Mouse (Mus musculus): ENCODE data around the gene Syt1. TPM values are rescaled to one million over a fixed set of nuclear protein-coding genes. Genes with fewer than 3 reads are reported as not detected.

Gene Syt1
- total RNA-seq, 1 experiment, result 0.58 TPM

- H3K4me3 ChIP-seq (ENCODE audit: insufficient read depth in 1 of 2, low read depth in 1 of 2, low read length in 2 of 2, poor library complexity in 1 of 2, severe bottlenecking in 1 of 2), result no peak overlapping the region
- no peak for TF ChIP-seq ZC3H11A (IDR thresholded peaks at IDR 0.05; ENCODE audit: borderline replicate concordance, low read depth, low read length)
- no peak for TF ChIP-seq HCFC1 (IDR thresholded peaks at IDR 0.05; ENCODE audit: borderline replicate concordance, insufficient read depth, low read length)
- TF ChIP-seq CHD2 (IDR thresholded peaks at IDR 0.05; ENCODE audit: low read depth, low read length), result no peak
- no peak for TF ChIP-seq MAFK (IDR thresholded peaks at IDR 0.05; ENCODE audit: insufficient read depth, low read depth, low read length)
- TF ChIP-seq ZNF384 (IDR thresholded peaks at IDR 0.05; ENCODE audit: low read depth, low read length), result no peak
- no peaks in the 10 kb centered on the region for H3K36me3 ChIP-seq (ENCODE audit: control insufficient read depth, insufficient read depth, low read length, poor library complexity, severe bottlenecking)
- DNase-seq (ENCODE audit: low read depth, low spot score), result no peak
- H3K27ac ChIP-seq (ENCODE audit: insufficient read depth, low read depth, low read length, poor library complexity, severe bottlenecking), result no peak overlapping the region
- no peak overlapping the region for H3K9ac ChIP-seq (ENCODE audit: insufficient read depth, low read depth, low read length, poor library complexity, severe bottlenecking)
- H3K9me3 ChIP-seq (ENCODE audit: control insufficient read depth, insufficient read depth, low read depth, low read length), result no peaks in the 10 kb centered on the region
- H3K4me1 ChIP-seq (ENCODE audit: control insufficient read depth in 2 of 2, insufficient read depth in 2 of 2, low read length in 2 of 2, poor library complexity in 1 of 2), result no peaks in the 10 kb centered on the region
- in situ Hi-C loops (cut with MboI; ENCODE audit: low sequenced_read_pairs in 2 of 2, unreplicated experiment in 2 of 2), result no loop called here
Measured at GRCm38 (mm10) chr10:108831801-108832200, 179.0 kb downstream of the Syt1 start.

GRCm38 (mm10) chr10:108822273-108822672 is 188.5 kb downstream of the Syt1 start:
- Histone ChIP-seq H3K4me3 (ENCODE audit: insufficient read depth in 1 of 2, low read depth in 1 of 2, low read length in 2 of 2, poor library complexity in 1 of 2, severe bottlenecking in 1 of 2) (no peak overlapping the region), H3K27ac (ENCODE audit: insufficient read depth, low read depth, low read length, poor library complexity, severe bottlenecking) (no peak overlapping the region), H3K36me3 (ENCODE audit: control insufficient read depth, insufficient read depth, low read length, poor library complexity, severe bottlenecking) (no peaks in the 10 kb centered on the region), H3K9me3 (ENCODE audit: control insufficient read depth, insufficient read depth, low read depth, low read length) (no peaks in the 10 kb centered on the region; the same call in 1 of the 2 replicates), H3K4me1 (ENCODE audit: control insufficient read depth in 2 of 2, insufficient read depth in 2 of 2, low read length in 2 of 2, poor library complexity in 1 of 2) (no peaks in the 10 kb centered on the region), H3K9ac (ENCODE audit: insufficient read depth, low read depth, low read length, poor library complexity, severe bottlenecking) (no peak overlapping the region)
- DNase-seq (ENCODE audit: low read depth, low spot score), result no peak
- in situ Hi-C loops (cut with MboI; ENCODE audit: low sequenced_read_pairs in 2 of 2, unreplicated experiment in 2 of 2), result no loop called here
- TF ChIP-seq ZC3H11A (IDR thresholded peaks at IDR 0.05; ENCODE audit: borderline replicate concordance, low read depth, low read length), result no peak
- TF ChIP-seq ZNF384 (IDR thresholded peaks at IDR 0.05; ENCODE audit: low read depth, low read length), result no peak
- no peak for TF ChIP-seq CHD2 (IDR thresholded peaks at IDR 0.05; ENCODE audit: low read depth, low read length)
- no peak for TF ChIP-seq HCFC1 (IDR thresholded peaks at IDR 0.05; ENCODE audit: borderline replicate concordance, insufficient read depth, low read length)
- TF ChIP-seq MAFK (IDR thresholded peaks at IDR 0.05; ENCODE audit: insufficient read depth, low read depth, low read length), result no peak

GRCm38 (mm10) chr10:108815339-108815738 is 195.4 kb downstream of the Syt1 start:
- H3K9me3 ChIP-seq (ENCODE audit: control insufficient read depth, insufficient read depth, low read depth, low read length), result no peaks in the 10 kb centered on the region
- in situ Hi-C loops (cut with MboI; ENCODE audit: low sequenced_read_pairs in 2 of 2, unreplicated experiment in 2 of 2), result no loop called here
- H3K27ac ChIP-seq (ENCODE audit: insufficient read depth, low read depth, low read length, poor library complexity, severe bottlenecking), result no peak overlapping the region
- no peak for DNase-seq (ENCODE audit: low read depth, low spot score)
- no peak overlapping the region for H3K4me3 ChIP-seq (ENCODE audit: insufficient read depth in 1 of 2, low read depth in 1 of 2, low read length in 2 of 2, poor library complexity in 1 of 2, severe bottlenecking in 1 of 2)
- TF ChIP-seq ZNF384 (IDR thresholded peaks at IDR 0.05; ENCODE audit: low read depth, low read length), result no peak
- no peak for TF ChIP-seq CHD2 (IDR thresholded peaks at IDR 0.05; ENCODE audit: low read depth, low read length)
- no peak for TF ChIP-seq MAFK (IDR thresholded peaks at IDR 0.05; ENCODE audit: insufficient read depth, low read depth, low read length)
- TF ChIP-seq HCFC1 (IDR thresholded peaks at IDR 0.05; ENCODE audit: borderline replicate concordance, insufficient read depth, low read length), result no peak
- TF ChIP-seq ZC3H11A (IDR thresholded peaks at IDR 0.05; ENCODE audit: borderline replicate concordance, low read depth, low read length), result no peak
- no peak overlapping the region for H3K9ac ChIP-seq (ENCODE audit: insufficient read depth, low read depth, low read length, poor library complexity, severe bottlenecking)
- no peaks in the 10 kb centered on the region for H3K36me3 ChIP-seq (ENCODE audit: control insufficient read depth, insufficient read depth, low read length, poor library complexity, severe bottlenecking)
- H3K4me1 ChIP-seq (ENCODE audit: control insufficient read depth in 2 of 2, insufficient read depth in 2 of 2, low read length in 2 of 2, poor library complexity in 1 of 2), result no peaks in the 10 kb centered on the region

GRCm38 (mm10) chr10:108804380-108804779 is 206.4 kb downstream of the Syt1 start:
- no peaks in the 10 kb centered on the region for H3K4me1 ChIP-seq (ENCODE audit: control insufficient read depth in 2 of 2, insufficient read depth in 2 of 2, low read length in 2 of 2, poor library complexity in 1 of 2)
- in situ Hi-C loops (cut with MboI; ENCODE audit: low sequenced_read_pairs in 2 of 2, unreplicated experiment in 2 of 2), result no loop called here
- DNase-seq (ENCODE audit: low read depth, low spot score), result no peak
- no peak overlapping the region for H3K4me3 ChIP-seq (ENCODE audit: insufficient read depth in 1 of 2, low read depth in 1 of 2, low read length in 2 of 2, poor library complexity in 1 of 2, severe bottlenecking in 1 of 2)
- TF ChIP-seq HCFC1 (IDR thresholded peaks at IDR 0.05; ENCODE audit: borderline replicate concordance, insufficient read depth, low read length) (no peak), ZC3H11A (IDR thresholded peaks at IDR 0.05; ENCODE audit: borderline replicate concordance, low read depth, low read length) (no peak), ZNF384 (IDR thresholded peaks at IDR 0.05; ENCODE audit: low read depth, low read length) (no peak), CHD2 (IDR thresholded peaks at IDR 0.05; ENCODE audit: low read depth, low read length) (no peak), MAFK (IDR thresholded peaks at IDR 0.05; ENCODE audit: insufficient read depth, low read depth, low read length) (no peak)
- no peaks in the 10 kb centered on the region for H3K9me3 ChIP-seq (ENCODE audit: control insufficient read depth, insufficient read depth, low read depth, low read length)
- no peak overlapping the region for H3K27ac ChIP-seq (ENCODE audit: insufficient read depth, low read depth, low read length, poor library complexity, severe bottlenecking)
- no peak overlapping the region for H3K9ac ChIP-seq (ENCODE audit: insufficient read depth, low read depth, low read length, poor library complexity, severe bottlenecking)
- no peaks in the 10 kb centered on the region for H3K36me3 ChIP-seq (ENCODE audit: control insufficient read depth, insufficient read depth, low read length, poor library complexity, severe bottlenecking)

- DNase-seq (ENCODE audit: low read depth, low spot score), result no peak
- no peak overlapping the region for H3K9ac ChIP-seq (ENCODE audit: insufficient read depth, low read depth, low read length, poor library complexity, severe bottlenecking)
- no peak overlapping the region for H3K27ac ChIP-seq (ENCODE audit: insufficient read depth, low read depth, low read length, poor library complexity, severe bottlenecking)
- no peak overlapping the region for H3K4me3 ChIP-seq (ENCODE audit: insufficient read depth in 1 of 2, low read depth in 1 of 2, low read length in 2 of 2, poor library complexity in 1 of 2, severe bottlenecking in 1 of 2)
- H3K9me3 ChIP-seq (ENCODE audit: control insufficient read depth, insufficient read depth, low read depth, low read length), result no peaks in the 10 kb centered on the region
- H3K4me1 ChIP-seq (ENCODE audit: control insufficient read depth in 2 of 2, insufficient read depth in 2 of 2, low read length in 2 of 2, poor library complexity in 1 of 2), result no peaks in the 10 kb centered on the region
- TF ChIP-seq HCFC1 (IDR thresholded peaks at IDR 0.05; ENCODE audit: borderline replicate concordance, insufficient read depth, low read length) (no peak), MAFK (IDR thresholded peaks at IDR 0.05; ENCODE audit: insufficient read depth, low read depth, low read length) (no peak), ZC3H11A (IDR thresholded peaks at IDR 0.05; ENCODE audit: borderline replicate concordance, low read depth, low read length) (no peak), CHD2 (IDR thresholded peaks at IDR 0.05; ENCODE audit: low read depth, low read length) (no peak)
- H3K36me3 ChIP-seq (ENCODE audit: control insufficient read depth, insufficient read depth, low read length, poor library complexity, severe bottlenecking), result no peaks in the 10 kb centered on the region
- in situ Hi-C loops (cut with MboI; ENCODE audit: low sequenced_read_pairs in 2 of 2, unreplicated experiment in 2 of 2), result no loop called here
Measured at GRCm38 (mm10) chr10:108800776-108801175, 210.0 kb downstream of the Syt1 start.
